Mouse (Mus musculus) mature B cell (primary cell): ENCODE data around the gene Smtnl1.

Source experiments
- in situ Hi-C: fragments of 300-500 bp; cut with MboI; formaldehyde crosslinking; loops from 2 replicates; pipeline ENCODE4 v1.14.3; 2019

Gene Smtnl1

GRCm38 (mm10) chr2:84793871-84794270, 28.6 kb downstream of the Smtnl1 start:
- in situ Hi-C loops, result no loop called here

GRCm38 (mm10) chr2:84793154-84793553, 29.3 kb downstream of the Smtnl1 start:
- in situ Hi-C loops, result no loop called here

- in situ Hi-C loops, result no loop called here
Observed at GRCm38 (mm10) chr2:84792516-84792915, 29.9 kb downstream of the Smtnl1 start.

- in situ Hi-C loops, result no loop called here
Observed at GRCm38 (mm10) chr2:84790418-84790817, 32.0 kb downstream of the Smtnl1 start.

- in situ Hi-C loops, result no loop called here
Observed at GRCm38 (mm10) chr2:84788316-84788715, 34.1 kb downstream of the Smtnl1 start.

- in situ Hi-C loops, result no loop called here
Observed at GRCm38 (mm10) chr2:84783840-84784566, 38.4 kb downstream of the Smtnl1 start.

GRCm38 (mm10) chr2:84783315-84783714, 39.1 kb downstream of the Smtnl1 start:
- in situ Hi-C loops, result no loop called here

GRCm38 (mm10) chr2:84779210-84779609, 43.2 kb downstream of the Smtnl1 start:
- in situ Hi-C loops, result no loop called here

- in situ Hi-C loops, result no loop called here
Observed at GRCm38 (mm10) chr2:84777706-84778105, 44.7 kb downstream of the Smtnl1 start.

- in situ Hi-C loops, result no loop called here
Observed at GRCm38 (mm10) chr2:84775665-84776064, 46.8 kb downstream of the Smtnl1 start.

GRCm38 (mm10) chr2:84775241-84775640, 47.2 kb downstream of the Smtnl1 start, which contains the start of gene Serping1:
Gene Serping1, minus strand, starts transcription at chr2:84775444.
- in situ Hi-C loops, result no loop called here

GRCm38 (mm10) chr2:84774751-84775150, 47.7 kb downstream of the Smtnl1 start:
- in situ Hi-C loops, result no loop called here

GRCm38 (mm10) chr2:84773195-84773594, 49.3 kb downstream of the Smtnl1 start:
- in situ Hi-C loops, result no loop called here

GRCm38 (mm10) chr2:84772454-84772853, 50.0 kb downstream of the Smtnl1 start:
- in situ Hi-C loops, result no loop called here

- in situ Hi-C loops, result no loop called here
Observed at GRCm38 (mm10) chr2:84770501-84770900, 52.0 kb downstream of the Smtnl1 start.

- in situ Hi-C loops, result no loop called here
Observed at GRCm38 (mm10) chr2:84762818-84763217, 59.6 kb downstream of the Smtnl1 start.

GRCm38 (mm10) chr2:84762295-84762694, 60.2 kb downstream of the Smtnl1 start:
- in situ Hi-C loops, result no loop called here

GRCm38 (mm10) chr2:84761840-84762239, 60.6 kb downstream of the Smtnl1 start:
- in situ Hi-C loops, result no loop called here

GRCm38 (mm10) chr2:84761309-84761708, 61.1 kb downstream of the Smtnl1 start:
- in situ Hi-C loops, result no loop called here
